Mouse (Mus musculus) T-helper 1 cell (primary cell): ENCODE data around the gene Srrm3.

ENCODE experiments used
- in situ Hi-C: fragments of 300-600 bp; cut with MboI, MseI; formaldehyde crosslinking; loops from one replicate; pipeline ENCODE4 v1.15.1; 2025; ENCODE audit warnings: high pct_unique_total_duplicates

The Srrm3 gene

GRCm38 (mm10) chr5:135822316-135822944 lies 15.7 kb downstream of the Srrm3 start:
- in situ Hi-C loops, result no loop called here

- in situ Hi-C loops, result no loop called here
Measured at GRCm38 (mm10) chr5:135824517-135824916, 17.8 kb downstream of the Srrm3 start.

- in situ Hi-C loops, result loop anchor here (25.0 kb wide), 1 partner anchor 1636 kb away; no protein-coding TSS in a partner anchor
Measured at GRCm38 (mm10) chr5:135826225-135826624, 19.5 kb downstream of the Srrm3 start.

GRCm38 (mm10) chr5:135829381-135829780 lies 22.7 kb downstream of the Srrm3 start:
- in situ Hi-C loops, result loop anchor here (25.0 kb wide), 1 partner anchor 1633 kb away; no protein-coding TSS in a partner anchor

GRCm38 (mm10) chr5:135832729-135833128 lies 26.0 kb downstream of the Srrm3 start:
- in situ Hi-C loops, result loop anchor here (25.0 kb wide), 1 partner anchor 1630 kb away; no protein-coding TSS in a partner anchor

GRCm38 (mm10) chr5:135834769-135835491 lies 28.2 kb downstream of the Srrm3 start:
- in situ Hi-C loops, result loop anchor here (25.0 kb wide), 1 partner anchor 1627 kb away; no protein-coding TSS in a partner anchor

- in situ Hi-C loops, result loop anchor here (25.0 kb wide), 1 partner anchor 1627 kb away; no protein-coding TSS in a partner anchor
Measured at GRCm38 (mm10) chr5:135835492-135835858, 28.8 kb downstream of the Srrm3 start.

GRCm38 (mm10) chr5:135835981-135836380 lies 29.3 kb downstream of the Srrm3 start:
- in situ Hi-C loops, result loop anchor here (25.0 kb wide), 1 partner anchor 1626 kb away; no protein-coding TSS in a partner anchor

- in situ Hi-C loops, result loop anchor here (25.0 kb wide), 1 partner anchor 1621 kb away; no protein-coding TSS in a partner anchor
Measured at GRCm38 (mm10) chr5:135841651-135842050, 35.0 kb downstream of the Srrm3 start.

GRCm38 (mm10) chr5:135843418-135843817 lies 36.7 kb downstream of the Srrm3 start:
- in situ Hi-C loops, result loop anchor here (25.0 kb wide), 1 partner anchor 1619 kb away; no protein-coding TSS in a partner anchor

GRCm38 (mm10) chr5:135845676-135846320 lies 39.1 kb downstream of the Srrm3 start:
- in situ Hi-C loops, result loop anchor here (25.0 kb wide), 1 partner anchor 1617 kb away; no protein-coding TSS in a partner anchor

GRCm38 (mm10) chr5:135847460-135847859 lies 40.8 kb downstream of the Srrm3 start:
- in situ Hi-C loops, result loop anchor here (25.0 kb wide), 1 partner anchor 1615 kb away; no protein-coding TSS in a partner anchor

GRCm38 (mm10) chr5:135847881-135848280 lies 41.2 kb downstream of the Srrm3 start:
- in situ Hi-C loops, result loop anchor here (25.0 kb wide), 1 partner anchor 1614 kb away; no protein-coding TSS in a partner anchor

GRCm38 (mm10) chr5:135851024-135851423 lies 44.3 kb downstream of the Srrm3 start:
- in situ Hi-C loops, result no loop called here

- in situ Hi-C loops, result no loop called here
Measured at GRCm38 (mm10) chr5:135851481-135851880, 44.8 kb downstream of the Srrm3 start.

- in situ Hi-C loops, result no loop called here
Measured at GRCm38 (mm10) chr5:135852421-135852820, 45.7 kb downstream of the Srrm3 start.

GRCm38 (mm10) chr5:135853731-135854130 lies 47.0 kb downstream of the Srrm3 start:
- in situ Hi-C loops, result no loop called here

GRCm38 (mm10) chr5:135855156-135855555 lies 48.5 kb downstream of the Srrm3 start:
- in situ Hi-C loops, result no loop called here

GRCm38 (mm10) chr5:135866662-135867061 lies 60.0 kb downstream of the Srrm3 start:
- in situ Hi-C loops, result no loop called here

GRCm38 (mm10) chr5:135867637-135868593 lies 61.2 kb downstream of the Srrm3 start:
- in situ Hi-C loops, result no loop called here

- in situ Hi-C loops, result no loop called here
Measured at GRCm38 (mm10) chr5:135868653-135869052, 62.0 kb downstream of the Srrm3 start.
